Mouse (Mus musculus): ENCODE results near the gene A530084C06Rik.

- TF ChIP-seq POLR2A (IDR thresholded peaks at IDR 0.05; ENCODE audit: extremely low read depth, insufficient read depth, low read length) (no peak), CTCF (IDR thresholded peaks at IDR 0.05; ENCODE audit: extremely low read depth, insufficient read depth, low read length) (no peak)
These were observed 17.6 kb upstream of the A530084C06Rik start for GRCm38 (mm10) chr13:31576696-31577095.

Data from cortical plate, adult 2 months (tissue).